Mouse (Mus musculus): Measurements from ENCODE around the gene Garnl3. TPM values are rescaled to one million over a fixed set of nuclear protein-coding genes. Genes with fewer than 3 reads are reported as not detected.

Garnl3 gene
- polyA plus RNA-seq, 2 experiments = 0.53 to 0.56 TPM

GRCm38 (mm10) chr2:32961192-32961995 lies 170.1 kb downstream of the Garnl3 start, which contains the start of the genes Rpl12 and Lrsam1:
Rpl12 (plus strand) TSS chr2:32961559.
Lrsam1 (minus strand) TSS chr2:32961614.
- H3K27me3 ChIP-seq (ENCODE audit: control insufficient read depth, insufficient read depth, low read length) = no peaks in the 10 kb centered on the region

GRCm38 (mm10) chr2:32960273-32960672 lies 171.2 kb downstream of the Garnl3 start:
- Histone ChIP-seq H3K9ac (replicated peaks) (no peak overlapping the region), H3K4me3 (ENCODE audit: insufficient read depth in 1 of 2, low read depth in 2 of 2, low read length in 2 of 2) (no peak overlapping the region; a peak in 1 of 4 replicates), H3K27ac (no peak overlapping the region), H3K27me3 (ENCODE audit: control insufficient read depth, insufficient read depth, low read length) (no peaks in the 10 kb centered on the region), H3K36me3 (replicated peaks; ENCODE audit: control insufficient read depth, insufficient read depth, low read depth) (peaks cover 19% of the 10 kb centered on the region), H3K9me3 (ENCODE audit: control insufficient read depth, low read length) (no peaks in the 10 kb centered on the region), H3K4me1 (replicated peaks; ENCODE audit: control insufficient read depth in 2 of 2, insufficient read depth in 2 of 2, low read length in 1 of 2) (peaks cover 8 to 15% of the 10 kb centered on the region in 2 experiments; a peak in 3 of 4 replicates), H3K4me2 (ENCODE audit: low read depth) (peak overlapping the region; percentile 86; the same call in 1 of the 2 replicates)
- 72% methylated on average over 4 of the region's 4 CpGs for WGBS (ENCODE audit: insufficient replicate concordance)
- no peak for TF ChIP-seq EP300 (IDR thresholded peaks at IDR 0.05; ENCODE audit: low read depth)
- DNase-seq (ENCODE audit: low read depth in 3 of 3, low spot score in 3 of 3) (no peak), ATAC-seq (ENCODE audit: insufficient read depth) (no peak)

More at GRCm38 (mm10) chr2:32961192-32961995, 170.1 kb downstream of the Garnl3 start, which contains the start of the genes Rpl12 and Lrsam1:
- ATAC-seq (ENCODE audit: insufficient read depth) (peak; percentile 85), DNase-seq (ENCODE audit: low read depth in 3 of 3, low spot score in 3 of 3) (peak; percentile 78 to 85 (median 84))
- Histone ChIP-seq H3K4me3 (ENCODE audit: insufficient read depth in 1 of 2, low read depth in 2 of 2, low read length in 2 of 2) (peak within 1 kb of the TSS; percentile 71 to 77), H3K27ac (peak within 1 kb of the TSS; percentile 68), H3K4me1 (replicated peaks; ENCODE audit: control insufficient read depth in 2 of 2, insufficient read depth in 2 of 2, low read length in 1 of 2) (peaks cover 8 to 18% of the 10 kb centered on the region in 2 experiments), H3K9ac (replicated peaks) (peak within 1 kb of the TSS; percentile 88), H3K36me3 (replicated peaks; ENCODE audit: control insufficient read depth, insufficient read depth, low read depth) (peaks cover 19% of the 10 kb centered on the region), H3K4me2 (ENCODE audit: low read depth) (peak within 1 kb of the TSS; percentile 86), H3K9me3 (ENCODE audit: control insufficient read depth, low read length) (no peaks in the 10 kb centered on the region)
- 3% methylated on average over 55 of the region's 55 CpGs for WGBS (ENCODE audit: insufficient replicate concordance)
- TF ChIP-seq EP300 (IDR thresholded peaks at IDR 0.05; ENCODE audit: low read depth) (peak; percentile 82), CTCF (IDR thresholded peaks at IDR 0.05; ENCODE audit: low read depth) (no peak)

GRCm38 (mm10) chr2:32957344-32957743 lies 174.1 kb downstream of the Garnl3 start:
- ATAC-seq (ENCODE audit: insufficient read depth) = no peak
- Histone ChIP-seq H3K27ac (no peak overlapping the region), H3K4me2 (ENCODE audit: low read depth) (no peak overlapping the region), H3K36me3 (replicated peaks; ENCODE audit: control insufficient read depth, insufficient read depth, low read depth) (no peaks in the 10 kb centered on the region), H3K9ac (replicated peaks) (no peak overlapping the region), H3K4me1 (replicated peaks; ENCODE audit: control insufficient read depth in 2 of 2, insufficient read depth in 2 of 2, low read length in 1 of 2) (peaks cover 0 to 7% of the 10 kb centered on the region in 2 experiments; a peak in 3 of 4 replicates), H3K27me3 (ENCODE audit: control insufficient read depth, insufficient read depth, low read length) (no peaks in the 10 kb centered on the region), H3K9me3 (ENCODE audit: control insufficient read depth, low read length) (no peaks in the 10 kb centered on the region), H3K4me3 (ENCODE audit: insufficient read depth in 1 of 2, low read depth in 2 of 2, low read length in 2 of 2) (no peak overlapping the region)
- TF ChIP-seq CTCF (IDR thresholded peaks at IDR 0.05; ENCODE audit: low read depth) (peak; percentile 26; the same call in 1 of the 2 replicates), EP300 (IDR thresholded peaks at IDR 0.05; ENCODE audit: low read depth) (no peak)
- WGBS (ENCODE audit: insufficient replicate concordance) = 54% methylated on average over 8 of the region's 8 CpGs
- DNase-seq (ENCODE audit: low read depth in 3 of 3, low spot score in 3 of 3) = no peak

GRCm38 (mm10) chr2:32954581-32954980 lies 176.9 kb downstream of the Garnl3 start:
- no peak overlapping the region for H3K9ac ChIP-seq (replicated peaks)
- no peak overlapping the region for H3K27ac ChIP-seq
- H3K4me1 ChIP-seq (replicated peaks; ENCODE audit: control insufficient read depth in 2 of 2, insufficient read depth in 2 of 2, low read length in 1 of 2) = no peaks in the 10 kb centered on the region
- no peaks in the 10 kb centered on the region for H3K36me3 ChIP-seq (replicated peaks; ENCODE audit: control insufficient read depth, insufficient read depth, low read depth)
- TF ChIP-seq CTCF (IDR thresholded peaks at IDR 0.05; ENCODE audit: low read depth) (peak; percentile 44), EP300 (IDR thresholded peaks at IDR 0.05; ENCODE audit: low read depth) (no peak)
- no peaks in the 10 kb centered on the region for H3K27me3 ChIP-seq (ENCODE audit: control insufficient read depth, insufficient read depth, low read length)
- H3K4me3 ChIP-seq (ENCODE audit: insufficient read depth in 1 of 2, low read depth in 2 of 2, low read length in 2 of 2) = no peak overlapping the region
- DNase-seq (ENCODE audit: low read depth in 3 of 3, low spot score in 3 of 3) (no peak), ATAC-seq (ENCODE audit: insufficient read depth) (no peak)
- no peaks in the 10 kb centered on the region for H3K9me3 ChIP-seq (ENCODE audit: control insufficient read depth, low read length)
- WGBS (ENCODE audit: insufficient replicate concordance) = 84% methylated on average over 2 of the region's 2 CpGs
- no peak overlapping the region for H3K4me2 ChIP-seq (ENCODE audit: low read depth)

- ATAC-seq (ENCODE audit: insufficient read depth) (no peak), DNase-seq (ENCODE audit: low read depth in 3 of 3, low spot score in 3 of 3) (no peak)
- Histone ChIP-seq H3K4me2 (ENCODE audit: low read depth) (no peak overlapping the region), H3K9me3 (ENCODE audit: control insufficient read depth, low read length) (no peaks in the 10 kb centered on the region), H3K4me1 (replicated peaks; ENCODE audit: control insufficient read depth in 2 of 2, insufficient read depth in 2 of 2, low read length in 1 of 2) (no peaks in the 10 kb centered on the region), H3K27ac (no peak overlapping the region), H3K9ac (replicated peaks) (no peak overlapping the region), H3K27me3 (ENCODE audit: control insufficient read depth, insufficient read depth, low read length) (no peaks in the 10 kb centered on the region), H3K4me3 (ENCODE audit: insufficient read depth in 1 of 2, low read depth in 2 of 2, low read length in 2 of 2) (no peak overlapping the region), H3K36me3 (replicated peaks; ENCODE audit: control insufficient read depth, insufficient read depth, low read depth) (no peaks in the 10 kb centered on the region)
- TF ChIP-seq CTCF (IDR thresholded peaks at IDR 0.05; ENCODE audit: low read depth) (no peak), EP300 (IDR thresholded peaks at IDR 0.05; ENCODE audit: low read depth) (no peak)
- 71% methylated on average over 11 of the region's 11 CpGs for WGBS (ENCODE audit: insufficient replicate concordance)
These were observed 184.0 kb downstream of the Garnl3 start for GRCm38 (mm10) chr2:32947454-32947853.

All from liver, embryonic 14.5 days (tissue).